Mouse (Mus musculus) embryonic facial prominence, embryonic 11.5 days (tissue): ENCODE results near the gene Espn. TPM values are rescaled to one million over a fixed set of nuclear protein-coding genes. Genes with fewer than 3 reads are reported as not detected.

Source experiments
- ATAC-seq: fragments of 200-750 bp; cut with Nextera tagmentation; replicated peaks from 2 replicates; pipeline ENCODE4 v1.8.0; 2017; ENCODE audit warnings: low read depth; ENCODE audit not compliant: insufficient number of reproducible peaks, low FRiP score, low TSS enrichment
- DNase-seq: peaks from one replicate; pipeline ENCODE4 v3.0.0-alpha.2; 2015; ENCODE audit warnings: low spot score
- H3K27ac ChIP-seq: fragments of 300-500 bp; sonication (generic); replicated peaks from 2 replicates; pipeline ENCODE4 v1.5.1; 2014; ENCODE audit warnings: mild to moderate bottlenecking, low read depth, low read length, control low read depth
- H3K27me3 ChIP-seq: fragments of 300-500 bp; sonication (generic); 2 replicates; pipeline ENCODE4 v1.6.1; 2014; ENCODE audit warnings: mild to moderate bottlenecking, low read length, moderate library complexity, mixed read lengths; ENCODE audit not compliant: control insufficient read depth, insufficient read depth
- H3K36me3 ChIP-seq: fragments of 300-500 bp; sonication (generic); replicated peaks from 2 replicates; pipeline ENCODE4 v1.6.1; 2014; ENCODE audit warnings: low read depth, mild to moderate bottlenecking, low read length, moderate library complexity, mixed read lengths; ENCODE audit not compliant: control insufficient read depth, insufficient read depth
- H3K4me1 ChIP-seq: fragments of 300-500 bp; sonication (generic); 2 replicates; pipeline ENCODE4 v1.6.1; 2014; ENCODE audit warnings: low read length, mixed read lengths; ENCODE audit not compliant: control insufficient read depth, insufficient read depth
- H3K4me2 ChIP-seq: fragments of 300-500 bp; sonication (generic); 2 replicates; pipeline ENCODE4 v1.6.1; 2014; ENCODE audit warnings: low read depth, mild to moderate bottlenecking, control low read depth, low read length, moderate library complexity
- H3K4me3 ChIP-seq: fragments of 300-500 bp; sonication (generic); 2 replicates; pipeline ENCODE4 v1.5.1; 2014; ENCODE audit warnings: low read depth, low read length, control low read depth
- H3K9ac ChIP-seq: fragments of 300-500 bp; sonication (generic); replicated peaks from 2 replicates; pipeline ENCODE4 v1.6.1; 2014; ENCODE audit warnings: mild to moderate bottlenecking, control low read depth, low read length
- H3K9me3 ChIP-seq: fragments of 300-500 bp; sonication (generic); replicated peaks from 2 replicates; pipeline ENCODE4 v1.6.1; 2016; ENCODE audit warnings: mild to moderate bottlenecking, low read length, inconsistent platforms, mixed read lengths; ENCODE audit not compliant: control insufficient read depth
- WGBS: fragments of 180-500 bp; shearing (Covaris S2); extraction: QIAGEN DNeasy Blood & Tissue Kit; methylation state at CpG from one replicate; pipeline ENCODE4 v1.1.7; 2014; 5-methylcytosine and 5-hydroxymethylcytosine counted together
- polyA plus RNA-seq: library from polyadenylated mRNA; unstranded; fragments of >200 nt; fragmentation: Nextera tagmentation; extraction: Ambion mirVana; gene quantifications from 2 replicates; pipeline ENCODE4 v1.2.1, GENCODE M21; 2014

The Espn gene
- polyA plus RNA-seq, 1 experiment from 2014 or later, result 6.2 TPM

DNA sequence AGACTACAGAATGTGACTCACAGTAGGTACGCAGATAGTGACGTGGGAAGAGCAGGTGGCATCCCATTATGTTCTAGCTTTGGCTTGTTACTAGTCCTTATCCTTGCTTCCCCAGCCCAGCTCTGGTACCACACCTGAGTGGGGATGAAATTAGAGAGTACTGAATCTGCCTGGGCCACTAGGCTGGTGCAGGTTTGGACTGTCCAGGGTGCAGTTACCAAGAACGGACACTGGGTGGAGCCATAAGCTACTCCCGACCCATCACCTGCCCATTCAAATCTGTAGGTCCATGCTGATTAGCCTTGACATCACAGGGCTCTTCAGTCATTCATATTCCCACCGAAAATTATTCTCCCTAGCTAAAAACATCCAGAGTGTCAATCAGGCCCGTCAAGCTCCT, 11.7 kb downstream of the Espn start:
- Histone ChIP-seq H3K27ac (no peak overlapping the region), H3K4me2 (no peak overlapping the region), H3K4me1 (no peaks in the 10 kb centered on the region), H3K4me3 (no peak overlapping the region), H3K9ac (no peak overlapping the region), H3K36me3 (no peaks in the 10 kb centered on the region), H3K9me3 (no peaks in the 10 kb centered on the region), H3K27me3 (peaks cover 6% of the 10 kb centered on the region)
- 30% methylated on average over 6 of the region's 6 CpGs for WGBS
- ATAC-seq (no peak), DNase-seq (peak; percentile 55)

DNA sequence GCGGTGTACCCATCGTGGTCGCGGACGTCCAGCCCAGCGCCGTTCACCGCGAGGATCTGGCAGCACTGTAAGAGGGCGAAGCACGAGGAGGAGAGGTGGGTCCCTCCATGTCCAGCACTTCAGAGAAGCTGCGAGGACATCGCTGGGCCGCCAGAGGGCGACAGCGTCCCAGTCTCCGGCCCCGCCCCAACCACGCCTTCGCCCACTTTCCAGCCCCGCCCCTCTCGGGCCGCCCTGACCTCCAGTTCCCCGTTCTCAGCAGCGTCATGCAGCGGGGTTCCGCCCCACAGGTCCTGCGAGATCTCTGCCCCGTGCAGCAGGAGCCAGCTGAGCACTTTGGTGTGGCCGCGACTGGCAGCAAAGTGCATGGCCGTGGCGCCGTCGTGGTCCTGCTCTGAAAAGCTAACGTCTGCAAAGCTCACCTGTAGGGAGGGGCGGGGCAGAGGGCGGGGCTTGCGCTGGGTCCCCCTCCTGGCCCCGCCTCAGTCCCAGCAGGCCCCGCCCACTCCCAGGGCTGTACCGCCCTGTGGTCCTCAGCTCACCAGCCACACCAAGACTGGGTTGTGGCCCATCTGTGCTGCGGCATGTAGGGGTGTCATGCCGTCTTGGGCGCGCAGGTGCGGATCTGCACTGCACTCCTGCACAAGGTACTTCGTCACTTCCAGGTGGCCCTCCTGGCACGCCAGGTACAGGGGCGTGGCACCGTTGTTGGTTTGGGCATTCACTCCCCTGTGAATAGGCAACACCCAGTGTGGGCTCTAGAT, 13.5 kb downstream of the Espn start:
- H3K9ac ChIP-seq, result no peak overlapping the region; the same call in 1 of the 2 replicates
- H3K36me3 ChIP-seq, result no peaks in the 10 kb centered on the region
- H3K4me1 ChIP-seq, result no peaks in the 10 kb centered on the region
- peaks cover 11% of the 10 kb centered on the region for H3K27me3 ChIP-seq
- ATAC-seq (peak; percentile 71), DNase-seq (peak; percentile 87)
- H3K9me3 ChIP-seq, result no peaks in the 10 kb centered on the region
- H3K4me3 ChIP-seq, result peak overlapping the region; percentile 22
- H3K27ac ChIP-seq, result no peak overlapping the region
- 2% methylated on average over 51 of the region's 51 CpGs for WGBS
- peak overlapping the region; percentile 52 for H3K4me2 ChIP-seq

GRCm38 (mm10) chr4:152136876-152137250, 15.3 kb downstream of the Espn start:
- Histone ChIP-seq H3K9me3 (no peaks in the 10 kb centered on the region), H3K4me2 (no peak overlapping the region), H3K4me1 (peaks cover 5% of the 10 kb centered on the region; the same call in 1 of the 2 replicates), H3K9ac (no peak overlapping the region), H3K27me3 (peaks cover 25% of the 10 kb centered on the region), H3K4me3 (no peak overlapping the region), H3K36me3 (no peaks in the 10 kb centered on the region), H3K27ac (no peak overlapping the region)
- ATAC-seq (no peak), DNase-seq (no peak)
- 96% methylated on average over 2 of the region's 2 CpGs for WGBS

DNA sequence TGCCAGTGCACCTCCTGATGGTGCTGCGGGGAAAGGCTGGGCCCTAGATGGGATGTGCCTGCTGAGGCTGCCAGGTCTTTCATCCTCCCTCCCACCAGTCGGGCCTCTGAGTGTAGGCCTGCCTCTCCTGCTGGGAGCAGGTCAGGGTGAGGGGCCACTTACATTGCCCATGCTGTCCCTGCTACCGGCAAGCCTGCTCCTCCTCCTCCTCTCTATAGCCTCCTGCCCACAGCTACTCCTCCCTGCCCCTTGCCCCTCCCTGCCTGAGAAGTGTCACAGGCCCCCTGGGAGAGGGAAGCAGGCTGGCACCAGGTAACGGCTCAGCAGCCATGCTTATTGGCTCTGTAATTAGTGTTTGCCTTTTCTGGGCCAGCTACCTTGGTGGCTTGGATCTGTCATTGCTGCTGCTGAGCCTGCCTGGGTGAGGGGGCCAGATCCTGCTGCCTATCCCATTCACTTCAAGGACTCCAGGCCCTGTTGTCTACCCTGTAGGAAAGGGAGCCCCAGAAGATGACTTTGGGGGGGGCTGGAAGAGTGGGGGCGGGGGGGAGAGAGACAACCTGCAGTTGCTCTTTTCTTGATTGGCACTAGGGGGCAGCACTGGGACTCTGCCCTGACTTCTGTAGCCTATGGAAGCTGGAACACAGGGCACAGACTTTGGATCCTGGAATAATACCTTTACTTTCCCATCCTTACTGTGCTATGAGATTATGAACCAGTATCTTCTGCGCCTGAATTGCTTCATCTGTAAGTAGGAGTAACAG, 15.9 kb downstream of the Espn start:
- DNase-seq (no peak), ATAC-seq (no peak)
- 26% methylated on average over 6 of the region's 6 CpGs for WGBS
- Histone ChIP-seq H3K4me2 (no peak overlapping the region), H3K4me1 (peaks cover 11% of the 10 kb centered on the region), H3K36me3 (no peaks in the 10 kb centered on the region), H3K27ac (no peak overlapping the region), H3K4me3 (no peak overlapping the region), H3K27me3 (peaks cover 31% of the 10 kb centered on the region), H3K9ac (no peak overlapping the region), H3K9me3 (no peaks in the 10 kb centered on the region)

DNA sequence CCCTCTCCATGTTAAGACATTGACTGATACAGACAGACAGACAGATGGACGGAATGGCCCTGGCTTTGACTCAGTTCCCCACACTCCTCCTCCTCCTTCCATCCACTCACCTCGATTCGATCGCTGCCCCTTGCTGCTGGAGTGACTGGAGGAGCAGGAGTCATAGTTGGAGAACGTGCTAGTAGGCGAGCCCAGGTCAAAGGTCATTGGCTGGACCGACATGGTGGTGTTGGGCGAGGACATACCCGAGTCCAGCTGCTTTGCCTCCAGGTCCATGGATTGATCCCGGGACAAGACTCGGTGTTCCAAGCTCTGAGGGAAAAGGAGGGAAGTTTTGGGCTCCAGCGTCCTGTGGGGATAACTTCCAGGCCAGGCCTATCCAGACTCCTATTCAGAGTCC, 16.8 kb downstream of the Espn start:
- 81% methylated on average over 12 of the region's 12 CpGs for WGBS
- DNase-seq (no peak), ATAC-seq (no peak)
- H3K27me3 ChIP-seq, result peaks cover 39% of the 10 kb centered on the region
- H3K36me3 ChIP-seq, result no peaks in the 10 kb centered on the region
- no peak overlapping the region for H3K9ac ChIP-seq
- no peak overlapping the region for H3K27ac ChIP-seq
- no peak overlapping the region for H3K4me2 ChIP-seq
- H3K4me1 ChIP-seq, result peaks cover 19% of the 10 kb centered on the region
- H3K4me3 ChIP-seq, result no peak overlapping the region
- H3K9me3 ChIP-seq, result no peaks in the 10 kb centered on the region

DNA sequence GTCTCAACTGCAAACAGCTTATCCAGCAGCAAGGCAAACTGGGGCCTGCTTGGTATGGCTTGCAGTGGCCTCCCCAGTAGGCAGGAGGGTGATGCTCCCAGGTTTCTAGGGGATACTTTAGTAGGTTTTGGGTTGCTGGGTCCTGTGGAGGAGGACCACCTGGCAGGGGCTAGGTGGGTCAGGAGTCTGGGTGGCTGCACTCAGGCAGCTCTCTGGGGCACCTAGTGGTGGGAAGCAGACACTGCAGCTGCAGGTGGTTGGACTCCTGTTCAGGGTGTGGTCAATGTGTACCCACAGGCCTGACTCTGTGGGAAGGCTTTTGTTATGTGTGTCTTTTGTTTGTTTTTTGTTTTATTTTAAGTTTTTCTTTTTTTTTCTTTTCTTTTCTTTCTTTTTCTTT, 17.7 kb downstream of the Espn start:
- peak; percentile 60 for DNase-seq

GRCm38 (mm10) chr4:152133213-152133612, 19.0 kb downstream of the Espn start:
- DNase-seq (no peak), ATAC-seq (no peak)
- H3K27ac ChIP-seq, result no peak overlapping the region
- H3K4me1 ChIP-seq, result peaks cover 24% of the 10 kb centered on the region
- no peaks in the 10 kb centered on the region for H3K9me3 ChIP-seq
- WGBS, result 47% methylated on average over 5 of the region's 5 CpGs
- H3K27me3 ChIP-seq, result peaks cover 55% of the 10 kb centered on the region
- no peak overlapping the region for H3K9ac ChIP-seq
- H3K4me3 ChIP-seq, result no peak overlapping the region
- H3K36me3 ChIP-seq, result no peaks in the 10 kb centered on the region
- H3K4me2 ChIP-seq, result no peak overlapping the region

More for the DNA sequence above, 17.7 kb downstream of the Espn start:
- no peak overlapping the region for H3K27ac ChIP-seq
- no peaks in the 10 kb centered on the region for H3K36me3 ChIP-seq
- no peak overlapping the region for H3K4me2 ChIP-seq
- no peak overlapping the region for H3K9ac ChIP-seq
- H3K27me3 ChIP-seq, result peaks cover 47% of the 10 kb centered on the region
- peaks cover 20% of the 10 kb centered on the region for H3K4me1 ChIP-seq
- no peak for ATAC-seq
- H3K9me3 ChIP-seq, result no peaks in the 10 kb centered on the region
- no peak overlapping the region for H3K4me3 ChIP-seq

- Histone ChIP-seq H3K4me3 (no peak overlapping the region), H3K36me3 (no peaks in the 10 kb centered on the region), H3K27me3 (peaks cover 58% of the 10 kb centered on the region), H3K9ac (no peak overlapping the region), H3K27ac (no peak overlapping the region), H3K4me1 (peaks cover 24% of the 10 kb centered on the region), H3K9me3 (no peaks in the 10 kb centered on the region), H3K4me2 (no peak overlapping the region)
- WGBS, result 20% methylated on average over 10 of the region's 10 CpGs
- no peak for DNase-seq
- no peak for ATAC-seq
Measured at GRCm38 (mm10) chr4:152132772-152133169, 19.4 kb downstream of the Espn start.
